Mouse (Mus musculus) lung, embryonic 16.5 days (tissue): Measurements from ENCODE around the gene Dcn. TPM values are rescaled to one million over a fixed set of nuclear protein-coding genes. Genes with fewer than 3 reads are reported as not detected.

ENCODE experiments used
- polyA plus RNA-seq: library from polyadenylated mRNA; unstranded; fragments of >200 nt; fragmentation: Nextera tagmentation; extraction: Ambion mirVana; gene quantifications from 2 replicates; pipeline ENCODE4 v1.2.1, GENCODE M21; 2015

The Dcn gene
- polyA plus RNA-seq, 1 experiment from 2014 or later: 179 TPM

Other genes starting within 250 kb of the Dcn start
- 46.4 and 58.2 TPM in 2 replicates for gene Lum, start 85.5 kb downstream of the Dcn start, polyA plus RNA-seq
- 0.28 and 0.30 TPM in 2 replicates for gene Kera, start 127.3 kb downstream of the Dcn start, polyA plus RNA-seq
- gene Epyc, start 164.5 kb downstream of the Dcn start, polyA plus RNA-seq: 0.59 and 0.78 TPM in 2 replicates
- not detected in 2 replicates for gene Ccer1, start 213.4 kb downstream of the Dcn start, polyA plus RNA-seq
- not detected in 2 replicates for gene C030005K15Rik, start 247.1 kb downstream of the Dcn start, polyA plus RNA-seq